16 mouse cellular contexts compared by ENCODE assay signal in the genomic region with DNA sequence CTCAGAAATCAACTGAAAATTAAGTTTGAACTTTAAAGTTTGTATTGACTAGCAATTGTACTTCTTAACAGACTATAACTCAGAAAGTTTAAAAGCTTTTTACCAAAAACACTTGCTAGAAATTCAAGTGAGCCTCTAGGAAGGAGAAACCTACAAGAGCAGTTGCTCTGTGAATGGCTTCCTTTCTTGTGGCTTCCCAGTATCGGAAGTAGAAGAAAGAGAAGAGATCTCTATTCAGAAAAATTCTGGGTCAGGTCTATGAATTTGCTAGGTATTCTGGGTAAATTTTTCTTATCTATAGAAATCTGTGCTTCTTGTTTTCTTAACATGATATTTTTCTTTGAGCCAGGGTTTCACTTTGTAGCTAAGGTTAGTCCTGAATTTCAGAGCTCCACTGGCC.
"Had no signal": no experiment of that assay in that cellular context is flagged by ENCODE, and none has a peak within 500 bp of the region (broad histone marks: within the 10 kb centered on the region; RNA-seq: fewer than 3 reads in every experiment).

No protein-coding gene starts in this region.

- DNase-seq: kidney, adult 18-20 months; kidney, adult 9 months; kidney, postnatal 14 days; kidney, postnatal 4 days; left cerebral cortex, postnatal 4 days; liver, postnatal 0 days; lung, embryonic 14.5 days; thymus, postnatal 36 days had no signal

- H3K27me3 ChIP-seq: limb, embryonic 12.5 days; limb, embryonic 15.5 days; midbrain, embryonic 13.5 days; neural tube, embryonic 12.5 days had no signal

- H3K36me3 ChIP-seq: limb, embryonic 12.5 days; limb, embryonic 15.5 days; midbrain, embryonic 13.5 days; neural tube, embryonic 12.5 days had no signal

- H3K4me2 ChIP-seq: limb, embryonic 12.5 days; limb, embryonic 15.5 days; liver, embryonic 11.5 days; lung, embryonic 14.5 days; midbrain, embryonic 13.5 days; neural tube, embryonic 12.5 days had no signal

- ATAC-seq: liver, postnatal 0 days; lung, postnatal 0 days; midbrain, embryonic 13.5 days had no signal

- H3K9ac ChIP-seq: limb, embryonic 12.5 days; limb, embryonic 15.5 days; liver, embryonic 14.5 days; liver, postnatal 0 days; lung, embryonic 14.5 days; midbrain, embryonic 13.5 days; neural tube, embryonic 12.5 days had no signal

- H3K27ac ChIP-seq: limb, embryonic 12.5 days; limb, embryonic 15.5 days; liver, embryonic 14.5 days; macrophage; midbrain, embryonic 13.5 days; neural tube, embryonic 12.5 days had no signal

- H3K4me3 ChIP-seq: limb, embryonic 12.5 days; limb, embryonic 15.5 days; midbrain, embryonic 13.5 days; neural tube, embryonic 12.5 days had no signal

- H3K4me1 ChIP-seq: limb, embryonic 12.5 days; limb, embryonic 15.5 days; midbrain, embryonic 13.5 days; neural tube, embryonic 12.5 days had no signal

- H3K9me3 ChIP-seq: limb, embryonic 12.5 days; limb, embryonic 15.5 days; midbrain, embryonic 13.5 days; neural tube, embryonic 12.5 days had no signal
